15 mouse cellular contexts compared by ENCODE assay signal in the genomic region with DNA sequence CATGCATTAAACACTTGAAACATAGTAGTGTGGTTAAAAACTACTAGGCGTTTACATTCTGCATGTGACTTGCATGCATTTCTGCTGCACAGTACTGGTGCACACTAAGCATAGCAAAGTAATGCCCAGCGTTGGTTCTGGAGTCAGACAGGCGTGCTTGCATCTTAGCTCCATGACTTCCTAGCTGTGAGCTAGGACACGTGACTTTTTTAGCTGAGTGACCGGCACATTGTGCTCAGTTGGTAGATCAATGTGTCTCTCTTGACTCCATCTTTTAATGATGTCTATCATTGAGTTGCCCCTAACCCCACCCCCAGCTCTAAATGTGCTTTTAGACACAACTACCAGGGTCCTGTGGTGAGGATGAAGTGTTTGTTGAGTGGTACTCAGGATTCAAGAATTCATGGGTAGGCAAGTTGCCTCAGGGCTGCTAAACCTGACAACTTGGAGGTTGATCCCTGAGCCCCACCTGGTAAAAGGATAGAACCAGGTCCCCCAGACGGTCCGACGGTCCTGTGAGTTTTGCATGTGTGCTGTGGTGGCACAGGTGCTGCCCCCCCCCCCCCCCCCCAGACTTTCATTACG. TPM values are rescaled to one million over a fixed set of nuclear protein-coding genes. Genes with fewer than 3 reads are reported as not detected.
DNase-seq lines count a peak whose midpoint lies in the region; ATAC-seq and TF ChIP-seq lines count a peak whose summit lies in the region.
"Had no signal": no experiment of that assay in that cellular context is flagged by ENCODE, and none has a peak within 500 bp of the region (broad histone marks: within the 10 kb centered on the region; RNA-seq: fewer than 3 reads in every experiment).

No protein-coding gene starts in this region.

- H3K27ac ChIP-seq in heart, postnatal 0 days (ENCODE audit: low read depth), result no peak overlapping the region
- no peak overlapping the region for H3K27ac ChIP-seq in lung, embryonic 16.5 days (ENCODE audit: low read length)
- H3K27ac ChIP-seq in stomach, embryonic 16.5 days (ENCODE audit: low read length), result no peak overlapping the region
- H3K27ac ChIP-seq: left cerebral cortex, adult 2 months; limb, embryonic 13.5 days had no signal

- peak overlapping the region; percentile 40 for H3K4me2 ChIP-seq in heart, postnatal 0 days (ENCODE audit: low read depth, low read length)
- H3K4me2 ChIP-seq in lung, embryonic 16.5 days (ENCODE audit: low read depth, low read length), result peak overlapping the region; percentile 50
- peak overlapping the region; percentile 47 for H3K4me2 ChIP-seq in stomach, embryonic 16.5 days (ENCODE audit: low read depth, low read length)

- no peak overlapping the region for H3K9ac ChIP-seq in heart, postnatal 0 days (replicated peaks; ENCODE audit: low read depth, low read length)
- no peak overlapping the region for H3K9ac ChIP-seq in lung, embryonic 16.5 days (ENCODE audit: low read length)
- H3K9ac ChIP-seq in stomach, embryonic 16.5 days (ENCODE audit: low read length), result no peak overlapping the region
- H3K9ac ChIP-seq: limb, embryonic 13.5 days had no signal

- TF ChIP-seq EP300 in heart, postnatal 0 days (IDR thresholded peaks at IDR 0.05; ENCODE audit: low read depth), result no peak

- WGBS in heart, postnatal 0 days, result 83% methylated on average over 9 of the region's 9 CpGs
- 79% methylated on average over 9 of the region's 9 CpGs for WGBS in lung, embryonic 16.5 days
- WGBS in stomach, embryonic 16.5 days, result 83% methylated on average over 9 of the region's 9 CpGs

- no peaks in the 10 kb centered on the region for H3K27me3 ChIP-seq in heart, postnatal 0 days (ENCODE audit: control insufficient read depth, insufficient read depth, low read length)
- peaks cover 7% of the 10 kb centered on the region for H3K27me3 ChIP-seq in lung, embryonic 16.5 days (ENCODE audit: control insufficient read depth, insufficient read depth, low read depth, low read length)
- no peaks in the 10 kb centered on the region for H3K27me3 ChIP-seq in stomach, embryonic 16.5 days (ENCODE audit: control insufficient read depth, insufficient read depth, low read length)
- H3K27me3 ChIP-seq: limb, embryonic 13.5 days had no signal

- no peaks in the 10 kb centered on the region for H3K4me1 ChIP-seq in heart, postnatal 0 days (ENCODE audit: control insufficient read depth, insufficient read depth)
- no peaks in the 10 kb centered on the region for H3K4me1 ChIP-seq in lung, embryonic 16.5 days (replicated peaks; ENCODE audit: control insufficient read depth, insufficient read depth, low read length)
- H3K4me1 ChIP-seq in stomach, embryonic 16.5 days (ENCODE audit: control insufficient read depth, insufficient read depth, low read length), result no peaks in the 10 kb centered on the region
- H3K4me1 ChIP-seq: limb, embryonic 13.5 days had no signal

- TF ChIP-seq CTCF in heart, postnatal 0 days (IDR thresholded peaks at IDR 0.05; ENCODE audit: low read depth), result no peak

- ATAC-seq in heart, postnatal 0 days (ENCODE audit: insufficient read depth, low read depth), result no peak
- ATAC-seq in lung, embryonic 16.5 days (ENCODE audit: low read depth), result no peak
- ATAC-seq in stomach, embryonic 16.5 days (ENCODE audit: insufficient read depth, low FRiP score), result no peak
- ATAC-seq: hindbrain, embryonic 16.5 days had no signal

- no peaks in the 10 kb centered on the region for H3K36me3 ChIP-seq in heart, postnatal 0 days (replicated peaks; ENCODE audit: control insufficient read depth, insufficient read depth, low read length)
- H3K36me3 ChIP-seq in lung, embryonic 16.5 days (ENCODE audit: control insufficient read depth, insufficient read depth, low read length), result no peaks in the 10 kb centered on the region
- H3K36me3 ChIP-seq in stomach, embryonic 16.5 days (ENCODE audit: control insufficient read depth, insufficient read depth, low read length), result no peaks in the 10 kb centered on the region
- H3K36me3 ChIP-seq: limb, embryonic 13.5 days had no signal

- no peak for DNase-seq in heart, postnatal 0 days (ENCODE audit: low spot score)
- no peak for DNase-seq in heart, adult 18-20 months
- no peak for DNase-seq in lung, postnatal 4 days
- peak; percentile 14 for DNase-seq in induced T-regulatory cell, adult 2 months (ENCODE audit: low read depth)
- no peak for DNase-seq in testis, postnatal 14 days (ENCODE audit: low spot score)
- DNase-seq: cerebellum, adult 11 months had no signal

- no peak overlapping the region for H3K4me3 ChIP-seq in heart, postnatal 0 days (ENCODE audit: low read depth, low read length)
- H3K4me3 ChIP-seq in lung, embryonic 16.5 days (ENCODE audit: low read length), result no peak overlapping the region
- H3K4me3 ChIP-seq in stomach, embryonic 16.5 days (replicated peaks; ENCODE audit: low read length), result no peak overlapping the region; the same call in 1 of the 2 replicates
- H3K4me3 ChIP-seq: limb, embryonic 13.5 days had no signal

- H3K9me3 ChIP-seq in heart, postnatal 0 days (replicated peaks; ENCODE audit: control insufficient read depth, low read length), result no peaks in the 10 kb centered on the region
- H3K9me3 ChIP-seq in lung, embryonic 16.5 days (ENCODE audit: control insufficient read depth, low read length), result no peaks in the 10 kb centered on the region
- H3K9me3 ChIP-seq in stomach, embryonic 16.5 days (replicated peaks; ENCODE audit: control insufficient read depth, low read length), result no peaks in the 10 kb centered on the region
- H3K9me3 ChIP-seq: limb, embryonic 13.5 days had no signal

RNA-seq across cellular contexts. Expression of gene Mlana, which starts 9.8 kb away (rescaled TPM):
- 0.19 TPM in 1 of 2 replicates, not detected in the other for total RNA-seq in heart, postnatal 0 days (2014; rRNA removed; ENCODE audit: low replicate concordance)
- polyA plus RNA-seq in heart, postnatal 0 days (2015; fragmentation: Nextera tagmentation; extraction: Ambion mirVana), result 5.8 and 8.1 TPM in 2 replicates
- total RNA-seq in heart, adult 18-20 months (2021), result 1 to 10 TPM in 1 of 2 experiments, under 1 TPM in 1; 0.60 to 1.1 TPM
- not detected in 2 replicates for polyA plus RNA-seq in lung, embryonic 16.5 days (2015; fragmentation: Nextera tagmentation; extraction: Ambion mirVana)
- polyA plus RNA-seq in stomach, embryonic 16.5 days (2015; fragmentation: Nextera tagmentation; extraction: Ambion mirVana), result not detected in 2 replicates
- total RNA-seq: gastrocnemius, adult 8-10 months; megakaryocyte progenitor cell, adult 5-6 weeks; monocyte, adult 5-6 weeks had no signal
- polyA plus RNA-seq: hindbrain, embryonic 16.5 days; neural tube, embryonic 14.5 days had no signal

RNA-seq across cellular contexts. Expression of gene Ermp1, which starts 59.2 kb away (rescaled TPM):
- 10.7 and 24.4 TPM in 2 replicates for total RNA-seq in heart, postnatal 0 days (2014; rRNA removed; ENCODE audit: low replicate concordance)
- polyA plus RNA-seq in heart, postnatal 0 days (2015; fragmentation: Nextera tagmentation; extraction: Ambion mirVana), result 2.3 and 3.1 TPM in 2 replicates
- 10 to 100 TPM in 1 of 2 experiments, 1 to 10 TPM in 1; 9.5 to 12.7 TPM for total RNA-seq in heart, adult 18-20 months (2021)
- 5.8 and 6.2 TPM in 2 replicates for polyA plus RNA-seq in lung, embryonic 16.5 days (2015; fragmentation: Nextera tagmentation; extraction: Ambion mirVana)
- polyA plus RNA-seq in stomach, embryonic 16.5 days (2015; fragmentation: Nextera tagmentation; extraction: Ambion mirVana), result 17.2 and 17.9 TPM in 2 replicates
